Mouse (Mus musculus): ENCODE results near the gene Speer3.
"Not testable (repeated sequence)": the region's sequence is repeated elsewhere in the genome, so short reads cannot be mapped to it uniquely, and the experiment has no call there.

The Speer3 gene

DNA sequence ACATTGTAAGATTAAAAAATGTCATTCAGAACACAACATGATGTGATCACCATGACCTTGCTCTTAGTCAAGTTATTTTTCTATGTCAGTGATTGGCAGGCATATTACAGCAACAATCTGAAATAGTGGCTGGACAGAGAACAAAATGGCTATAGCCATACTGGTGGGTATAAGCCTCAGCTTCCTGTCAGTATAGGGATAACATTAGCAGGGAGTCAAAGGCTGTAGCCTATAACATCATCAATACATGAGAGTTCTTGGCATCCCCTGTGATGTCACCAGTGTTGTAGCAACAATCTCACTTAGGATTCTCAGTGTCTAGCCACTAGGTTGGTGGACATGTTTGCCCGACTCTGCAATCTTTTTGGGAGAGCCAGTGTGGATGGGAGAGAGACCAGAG is at the start of gene Speer3:
TSS of gene Speer3 (plus strand) at position 301 of the 400 bp plus-strand sequence.
- no peak for DNase-seq

DNA sequence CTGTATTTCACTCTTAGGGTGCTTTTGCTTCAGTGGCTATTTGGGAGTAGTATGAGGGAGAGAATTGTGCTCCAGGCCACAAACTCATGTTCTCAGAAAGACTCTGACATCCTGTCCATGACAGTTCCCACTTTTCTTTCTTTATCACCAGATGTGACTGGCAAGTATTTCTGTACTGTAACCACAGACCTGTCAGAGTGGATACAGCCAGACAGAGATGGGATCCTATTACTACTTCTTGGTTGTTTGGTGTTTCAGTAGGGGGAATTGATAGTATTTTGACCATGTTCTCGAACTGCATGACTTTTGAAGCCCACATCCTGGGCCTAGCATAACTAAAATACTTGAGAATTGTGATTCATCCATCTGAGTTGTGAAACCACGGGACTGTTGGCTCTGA is 19.1 kb downstream of the Speer3 start:
- not testable (repeated sequence) for DNase-seq

DNA sequence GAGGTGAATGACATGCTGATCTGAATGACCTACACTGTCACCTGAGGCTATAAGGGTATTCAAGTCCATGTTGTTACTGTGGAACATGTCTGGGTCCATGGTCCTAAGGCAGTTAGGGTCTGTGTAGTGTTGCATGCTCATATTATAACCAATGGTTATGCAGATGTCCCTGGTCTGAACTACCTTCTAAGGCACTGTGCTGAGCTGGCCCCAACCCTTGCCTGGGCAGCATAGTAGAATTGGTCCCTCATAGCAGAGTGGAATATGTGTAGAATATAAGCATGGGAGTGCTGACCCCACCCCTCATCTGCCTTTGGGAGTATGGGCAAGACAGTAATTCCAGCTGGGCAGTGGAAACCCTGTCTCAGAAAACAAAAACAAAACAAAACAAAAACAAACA is 33.7 kb downstream of the Speer3 start:
- no peak for DNase-seq

DNA sequence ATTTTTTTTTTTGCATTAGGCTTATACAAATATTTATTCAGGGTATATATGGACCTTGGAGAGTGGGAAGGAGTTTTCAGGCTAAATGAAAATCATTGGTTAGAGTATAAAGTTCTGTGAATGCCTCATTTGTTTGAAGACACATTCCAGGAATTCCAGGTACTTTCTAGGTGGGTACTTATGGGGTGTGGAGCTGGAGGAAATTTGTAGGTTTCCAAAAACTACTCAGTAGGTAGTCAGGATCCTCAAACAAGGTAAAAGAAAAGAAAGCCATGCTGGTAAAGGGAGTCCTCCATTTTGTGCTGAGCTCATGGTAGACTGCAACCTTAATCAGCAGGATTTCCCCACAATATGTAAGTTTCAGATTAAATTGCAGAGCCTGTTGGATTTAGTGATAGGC is 35.3 kb downstream of the Speer3 start:
- no peak for DNase-seq

DNA sequence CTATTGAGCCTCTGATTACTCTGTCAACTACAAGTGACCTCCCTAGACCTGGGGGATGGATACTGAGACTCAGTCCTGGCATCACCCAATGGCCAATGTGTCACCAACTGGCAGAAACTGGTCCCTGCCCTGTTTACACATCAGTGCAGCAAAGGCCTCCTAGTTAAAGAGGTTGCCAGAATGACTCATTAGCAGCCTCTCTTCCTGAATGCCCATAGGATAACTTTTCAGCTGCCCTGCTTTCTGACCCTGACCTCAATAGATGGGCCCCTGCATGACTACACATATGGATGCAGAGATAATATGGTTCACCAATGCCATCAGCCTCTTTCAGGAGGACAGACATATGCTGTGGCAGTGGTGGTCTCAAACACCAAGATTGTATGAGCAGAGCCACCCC is 52.9 kb downstream of the Speer3 start:
- no peak for DNase-seq

Measured in right cerebral cortex, postnatal 4 days (tissue).